Mouse (Mus musculus): Measurements from ENCODE around the gene Slc25a53. TPM values are rescaled to one million over a fixed set of nuclear protein-coding genes. Genes with fewer than 3 reads are reported as not detected.
A peak's percentile ranks its signal among the peaks of the same experiment; 100 is the strongest.

Gene Slc25a53
- polyA plus RNA-seq, 1 experiment from 2014 or later, result 9.9 TPM

DNA sequence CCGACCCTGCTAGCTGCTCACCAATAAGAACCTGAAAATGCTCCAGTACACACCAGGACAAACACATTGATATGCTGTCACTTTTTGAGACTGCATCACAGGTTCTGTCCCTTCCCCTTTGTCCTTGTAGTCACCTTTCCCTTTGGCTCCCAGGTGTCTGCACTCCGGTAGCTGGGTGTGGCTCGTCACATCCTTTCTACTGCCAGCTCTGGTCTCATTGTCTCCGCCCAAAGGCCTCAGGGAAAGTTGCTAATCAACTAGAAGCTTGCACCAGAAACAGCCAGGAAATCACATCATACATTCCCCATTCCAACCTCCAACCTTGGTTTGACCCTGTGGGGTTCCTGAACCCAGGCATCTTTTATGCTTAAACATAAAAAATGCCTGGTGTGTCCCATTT, 3.8 kb downstream of the Slc25a53 start:
- WGBS, result 72% methylated on average over 4 of the region's 4 CpGs
- ATAC-seq (replicated peaks; ENCODE audit: low FRiP score, low read depth) (no peak), DNase-seq (ENCODE audit: low spot score) (no peak)
- H3K4me3 ChIP-seq (replicated peaks; ENCODE audit: low read depth, low read length), result no peak overlapping the region
- no peak overlapping the region for H3K27ac ChIP-seq
- H3K9me3 ChIP-seq (replicated peaks; ENCODE audit: low read length), result no peaks in the 10 kb centered on the region
- H3K4me1 ChIP-seq (replicated peaks; ENCODE audit: insufficient read depth, low read length), result no peaks in the 10 kb centered on the region
- H3K9ac ChIP-seq (ENCODE audit: low read depth, low read length), result no peak overlapping the region
- no peaks in the 10 kb centered on the region for H3K27me3 ChIP-seq (ENCODE audit: insufficient read depth, low read length)
- H3K4me2 ChIP-seq (ENCODE audit: low read length), result no peak overlapping the region
- TF ChIP-seq CTCF (IDR thresholded peaks at IDR 0.05; ENCODE audit: low read depth), result no peak
- H3K36me3 ChIP-seq (ENCODE audit: insufficient read depth, low read length), result no peaks in the 10 kb centered on the region

DNA sequence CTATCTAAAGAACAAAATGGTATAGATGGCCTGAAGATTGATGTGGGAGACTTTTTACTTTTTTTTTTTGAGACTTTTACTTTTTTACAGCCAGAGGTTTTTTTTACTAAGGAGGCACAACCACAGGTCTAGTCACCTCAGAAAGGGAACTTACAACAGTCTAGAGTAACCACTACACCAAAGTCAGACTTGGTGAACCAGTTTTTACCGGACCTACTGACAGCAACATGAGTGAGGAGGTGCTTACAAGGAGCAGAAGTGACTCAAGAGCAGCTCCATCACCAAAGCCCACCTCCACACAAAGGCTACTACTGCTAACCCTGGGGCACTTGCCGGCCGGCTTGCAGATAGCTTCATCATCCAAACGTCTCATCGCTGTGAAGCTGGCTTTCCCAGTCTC, 6.4 kb downstream of the Slc25a53 start:
- H3K4me1 ChIP-seq (replicated peaks; ENCODE audit: insufficient read depth, low read length), result no peaks in the 10 kb centered on the region
- no peak overlapping the region for H3K27ac ChIP-seq
- 89% methylated on average over 5 of the region's 5 CpGs for WGBS
- H3K4me3 ChIP-seq (replicated peaks; ENCODE audit: low read depth, low read length), result no peak overlapping the region
- no peak for TF ChIP-seq CTCF (IDR thresholded peaks at IDR 0.05; ENCODE audit: low read depth)
- DNase-seq (ENCODE audit: low spot score), result no peak
- no peak overlapping the region for H3K4me2 ChIP-seq (ENCODE audit: low read length)
- ATAC-seq (replicated peaks; ENCODE audit: low FRiP score, low read depth), result no peak
- no peaks in the 10 kb centered on the region for H3K9me3 ChIP-seq (replicated peaks; ENCODE audit: low read length)
- H3K27me3 ChIP-seq (ENCODE audit: insufficient read depth, low read length), result no peaks in the 10 kb centered on the region
- no peaks in the 10 kb centered on the region for H3K36me3 ChIP-seq (ENCODE audit: insufficient read depth, low read length)
- H3K9ac ChIP-seq (ENCODE audit: low read depth, low read length), result no peak overlapping the region

DNA sequence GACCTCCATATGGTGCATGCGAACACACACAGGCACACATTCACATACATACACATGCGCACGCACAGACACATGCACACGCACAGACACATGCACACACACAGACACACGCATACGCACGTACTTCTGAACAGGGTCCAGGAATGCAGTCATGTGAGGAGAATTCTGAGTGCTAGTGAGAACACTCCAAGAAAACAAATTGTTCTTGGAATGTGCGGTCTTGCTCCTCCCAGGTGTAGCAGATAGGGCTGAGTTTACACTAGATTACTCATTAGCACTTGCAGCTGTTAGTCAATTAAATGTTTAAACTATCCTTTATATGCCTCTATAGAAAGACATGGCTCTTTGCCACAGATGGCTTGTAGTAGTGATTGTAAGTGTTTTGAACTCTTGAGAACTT, 7.2 kb downstream of the Slc25a53 start:
- H3K27me3 ChIP-seq (ENCODE audit: insufficient read depth, low read length), result no peaks in the 10 kb centered on the region
- H3K9ac ChIP-seq (ENCODE audit: low read depth, low read length), result no peak overlapping the region
- H3K9me3 ChIP-seq (replicated peaks; ENCODE audit: low read length), result no peaks in the 10 kb centered on the region
- no peak for TF ChIP-seq CTCF (IDR thresholded peaks at IDR 0.05; ENCODE audit: low read depth)
- H3K4me3 ChIP-seq (replicated peaks; ENCODE audit: low read depth, low read length), result no peak overlapping the region
- WGBS, result 87% methylated on average over 8 of the region's 8 CpGs
- peak; percentile 66 for ATAC-seq (replicated peaks; ENCODE audit: low FRiP score, low read depth)
- H3K4me1 ChIP-seq (replicated peaks; ENCODE audit: insufficient read depth, low read length), result no peaks in the 10 kb centered on the region
- H3K4me2 ChIP-seq (ENCODE audit: low read length), result no peak overlapping the region
- no peaks in the 10 kb centered on the region for H3K36me3 ChIP-seq (ENCODE audit: insufficient read depth, low read length)
- DNase-seq (ENCODE audit: low spot score), result no peak
- H3K27ac ChIP-seq, result no peak overlapping the region

DNA sequence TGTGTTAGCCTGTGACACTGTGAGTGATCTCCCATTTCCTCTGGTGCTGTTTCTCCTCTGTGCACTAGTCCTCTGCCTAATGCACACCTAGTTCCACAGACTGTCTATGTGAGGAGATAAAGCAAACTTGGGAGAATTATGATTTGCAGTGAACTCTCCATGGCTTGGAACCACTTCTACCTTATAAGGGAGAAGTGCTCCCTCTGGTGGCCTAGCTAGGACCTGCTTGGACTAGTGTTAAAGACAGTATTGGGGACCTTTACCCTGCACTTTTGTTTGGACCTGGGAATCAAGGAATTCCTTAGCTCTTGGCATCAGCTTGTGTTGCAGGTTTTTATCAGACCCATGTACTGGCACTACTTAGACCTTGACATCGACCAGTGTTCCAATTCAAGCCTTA, 18.8 kb downstream of the Slc25a53 start:
- ATAC-seq (replicated peaks; ENCODE audit: low FRiP score, low read depth) (no peak), DNase-seq (ENCODE audit: low spot score) (peak; percentile 47)
- Histone ChIP-seq H3K4me1 (replicated peaks; ENCODE audit: insufficient read depth, low read length) (no peaks in the 10 kb centered on the region), H3K9ac (ENCODE audit: low read depth, low read length) (no peak overlapping the region), H3K9me3 (replicated peaks; ENCODE audit: low read length) (no peaks in the 10 kb centered on the region), H3K36me3 (ENCODE audit: insufficient read depth, low read length) (peaks cover 3% of the 10 kb centered on the region; the same call in 1 of the 2 replicates), H3K4me2 (ENCODE audit: low read length) (no peak overlapping the region), H3K27ac (no peak overlapping the region), H3K4me3 (replicated peaks; ENCODE audit: low read depth, low read length) (no peak overlapping the region), H3K27me3 (ENCODE audit: insufficient read depth, low read length) (no peaks in the 10 kb centered on the region)
- peak; percentile 76 for TF ChIP-seq CTCF (IDR thresholded peaks at IDR 0.05; ENCODE audit: low read depth)
- WGBS, result 19% methylated on average over 1 of the region's 1 CpGs

DNA sequence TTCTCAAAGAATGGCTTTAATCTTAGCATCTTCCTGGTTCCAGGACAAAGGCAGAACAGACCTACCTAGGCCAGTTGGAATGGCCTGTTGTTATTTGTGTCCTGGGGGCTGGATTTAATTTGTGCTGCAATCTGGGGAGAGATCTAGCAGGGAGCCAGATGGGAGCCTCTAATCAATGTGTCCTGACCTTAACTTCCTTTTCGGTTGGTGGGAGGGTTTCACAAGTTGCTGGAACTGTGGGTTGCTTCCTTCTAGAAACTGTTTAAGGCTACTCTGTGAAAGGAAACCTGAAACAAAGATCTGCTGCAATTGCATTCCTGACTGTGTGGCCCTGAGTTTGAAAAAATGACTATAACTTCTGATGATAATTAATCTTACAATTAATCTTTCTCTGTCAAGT, 20.4 kb downstream of the Slc25a53 start:
- H3K4me1 ChIP-seq (replicated peaks; ENCODE audit: insufficient read depth, low read length), result no peaks in the 10 kb centered on the region
- H3K27me3 ChIP-seq (ENCODE audit: insufficient read depth, low read length), result no peaks in the 10 kb centered on the region
- no peak for ATAC-seq (replicated peaks; ENCODE audit: low FRiP score, low read depth)
- no peak overlapping the region for H3K4me2 ChIP-seq (ENCODE audit: low read length)
- H3K27ac ChIP-seq, result no peak overlapping the region
- no peak for DNase-seq (ENCODE audit: low spot score)
- no peak overlapping the region for H3K9ac ChIP-seq (ENCODE audit: low read depth, low read length)
- 59% methylated on average over 1 of the region's 1 CpGs for WGBS
- TF ChIP-seq CTCF (IDR thresholded peaks at IDR 0.05; ENCODE audit: low read depth), result no peak
- peaks cover 3% of the 10 kb centered on the region; the same call in 1 of the 2 replicates for H3K36me3 ChIP-seq (ENCODE audit: insufficient read depth, low read length)
- no peak overlapping the region for H3K4me3 ChIP-seq (replicated peaks; ENCODE audit: low read depth, low read length)
- H3K9me3 ChIP-seq (replicated peaks; ENCODE audit: low read length), result no peaks in the 10 kb centered on the region

DNA sequence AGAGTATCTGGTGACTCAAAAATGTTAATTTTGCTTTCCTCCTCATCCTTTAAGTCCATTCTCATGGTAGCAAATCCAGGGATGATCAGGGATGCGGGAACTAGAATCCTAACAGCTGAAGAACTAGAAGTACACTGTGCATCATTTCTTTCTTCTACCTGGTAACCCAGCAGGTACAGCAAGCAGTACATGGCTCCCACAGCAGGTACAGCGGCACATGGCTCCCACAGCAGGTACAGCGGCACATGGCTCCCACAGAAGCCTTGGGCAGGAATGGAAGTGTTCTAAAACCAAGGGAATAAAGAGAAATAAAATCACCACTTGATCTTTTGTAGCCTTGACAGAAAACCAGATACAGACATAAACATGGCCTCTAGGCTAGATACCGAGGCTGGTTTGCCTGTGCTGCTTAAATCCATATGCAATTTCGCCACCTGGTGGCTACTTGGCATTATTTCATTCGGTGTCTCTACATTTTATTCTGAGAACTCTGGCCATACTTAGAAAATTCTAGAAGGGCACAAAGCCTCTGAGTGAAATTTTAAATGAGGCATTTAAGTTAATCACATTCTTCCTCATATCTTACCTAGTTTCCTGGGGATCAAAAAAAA, 22.9 kb downstream of the Slc25a53 start:
- DNase-seq (ENCODE audit: low spot score) (peak; percentile 74), ATAC-seq (replicated peaks; ENCODE audit: low FRiP score, low read depth) (no peak)
- H3K9me3 ChIP-seq (replicated peaks; ENCODE audit: low read length), result no peaks in the 10 kb centered on the region
- peak; percentile 81 for TF ChIP-seq CTCF (IDR thresholded peaks at IDR 0.05; ENCODE audit: low read depth)
- no peaks in the 10 kb centered on the region for H3K4me1 ChIP-seq (replicated peaks; ENCODE audit: insufficient read depth, low read length)
- no peak overlapping the region for H3K27ac ChIP-seq
- no peak overlapping the region for H3K9ac ChIP-seq (ENCODE audit: low read depth, low read length)
- H3K36me3 ChIP-seq (ENCODE audit: insufficient read depth, low read length), result no peaks in the 10 kb centered on the region
- no peak overlapping the region for H3K4me3 ChIP-seq (replicated peaks; ENCODE audit: low read depth, low read length)
- WGBS, result 53% methylated on average over 6 of the region's 6 CpGs
- H3K4me2 ChIP-seq (ENCODE audit: low read length), result no peak overlapping the region
- no peaks in the 10 kb centered on the region for H3K27me3 ChIP-seq (ENCODE audit: insufficient read depth, low read length)

DNA sequence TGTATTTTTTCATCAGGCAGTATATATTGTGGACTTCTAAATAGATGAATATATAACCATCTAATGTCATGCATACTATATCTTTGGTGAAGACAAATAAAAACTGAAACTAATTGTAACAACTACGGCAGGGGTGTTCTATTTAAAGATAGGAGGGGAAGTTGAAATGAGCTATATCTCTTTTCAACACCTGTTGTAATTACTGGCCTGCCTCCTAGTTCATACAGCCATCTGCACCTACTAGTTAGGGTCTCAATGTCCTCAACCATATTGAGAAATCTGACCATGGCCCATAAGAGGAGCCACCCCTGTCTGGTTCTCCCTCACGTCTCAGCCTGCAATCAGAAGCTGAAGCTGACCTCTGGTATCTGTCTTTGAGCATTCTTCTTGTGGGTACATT, 41.8 kb downstream of the Slc25a53 start:
- no peaks in the 10 kb centered on the region for H3K36me3 ChIP-seq (ENCODE audit: insufficient read depth, low read length)
- WGBS, result 84% methylated on average over 2 of the region's 2 CpGs
- H3K27me3 ChIP-seq (ENCODE audit: insufficient read depth, low read length), result no peaks in the 10 kb centered on the region
- DNase-seq (ENCODE audit: low spot score) (no peak), ATAC-seq (replicated peaks; ENCODE audit: low FRiP score, low read depth) (no peak)
- H3K9ac ChIP-seq (ENCODE audit: low read depth, low read length), result no peak overlapping the region
- H3K9me3 ChIP-seq (replicated peaks; ENCODE audit: low read length), result no peaks in the 10 kb centered on the region
- no peaks in the 10 kb centered on the region for H3K4me1 ChIP-seq (replicated peaks; ENCODE audit: insufficient read depth, low read length)
- H3K4me3 ChIP-seq (replicated peaks; ENCODE audit: low read depth, low read length), result no peak overlapping the region
- H3K4me2 ChIP-seq (ENCODE audit: low read length), result no peak overlapping the region
- no peak overlapping the region for H3K27ac ChIP-seq
- no peak for TF ChIP-seq CTCF (IDR thresholded peaks at IDR 0.05; ENCODE audit: low read depth)

All from kidney, postnatal 0 days (tissue).